18 mouse cellular contexts compared by ENCODE assay signal in the genomic region with DNA sequence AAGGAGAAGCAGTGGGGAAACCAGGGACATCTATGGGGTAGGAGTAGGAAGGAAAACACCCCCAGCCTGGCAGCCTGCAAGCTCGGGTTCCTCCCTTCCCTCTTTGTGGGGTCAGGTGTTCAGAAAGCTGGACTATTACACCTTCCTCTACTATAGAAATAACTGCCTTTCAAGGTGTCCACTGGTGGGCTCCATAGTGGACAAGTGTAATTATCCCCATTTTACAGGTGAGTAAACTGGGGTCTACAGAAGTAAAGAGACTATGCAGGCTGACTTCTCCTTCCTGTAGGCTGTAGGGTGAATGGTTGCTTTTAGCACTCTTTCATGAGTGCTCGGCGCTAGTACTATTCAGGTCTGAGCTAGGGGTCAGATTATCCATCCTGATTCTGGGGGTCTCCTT. TPM values are rescaled to one million over a fixed set of nuclear protein-coding genes. Genes with fewer than 3 reads are reported as not detected.
A peak's percentile ranks its signal among the peaks of the same experiment; 100 is the strongest.
DNase-seq lines count a peak whose midpoint lies in the region; ATAC-seq and TF ChIP-seq lines count a peak whose summit lies in the region.
"Had no signal": no experiment of that assay in that cellular context is flagged by ENCODE, and none has a peak within 500 bp of the region (broad histone marks: within the 10 kb centered on the region; RNA-seq: fewer than 3 reads in every experiment).

No protein-coding gene starts in this region.

- H3K4me2 ChIP-seq in kidney, postnatal 0 days (ENCODE audit: low read length): peak overlapping the region; percentile 75
- peak overlapping the region; percentile 20; the same call in 1 of the 2 replicates for H3K4me2 ChIP-seq in hindbrain, embryonic 16.5 days (ENCODE audit: low read length)
- H3K4me2 ChIP-seq: forebrain, embryonic 15.5 days; liver, embryonic 11.5 days had no signal

- DNase-seq in embryo, embryonic 10.5 days (ENCODE audit: low spot score): peak; percentile 44
- no peak for DNase-seq in embryo, embryonic 10 days (ENCODE audit: low spot score)
- no peak for DNase-seq in kidney, postnatal 0 days (ENCODE audit: low spot score)
- no peak for DNase-seq in kidney, adult 18-20 months
- no peak for DNase-seq in left cerebral cortex, adult 9 months (ENCODE audit: low spot score in 2 of 2)
- DNase-seq in cerebellum, adult 9-10 months: no peak
- DNase-seq in right cerebral cortex, postnatal 4 days: no peak
- DNase-seq: cerebellum, adult 2 months; lung, adult 18-20 months; lung, postnatal 14 days; right cerebral cortex, postnatal 25 days had no signal

- H3K27me3 ChIP-seq in kidney, postnatal 0 days (ENCODE audit: insufficient read depth, low read length): peaks cover 40% of the 10 kb centered on the region
- H3K27me3 ChIP-seq in hindbrain, embryonic 16.5 days (replicated peaks; ENCODE audit: control insufficient read depth, insufficient read depth, low read length): peaks cover 66% of the 10 kb centered on the region

- ATAC-seq in kidney, postnatal 0 days (replicated peaks; ENCODE audit: low FRiP score, low read depth): no peak
- ATAC-seq in hindbrain, embryonic 16.5 days: no peak
- ATAC-seq: forebrain, embryonic 15.5 days had no signal

- no peak for TF ChIP-seq CTCF in kidney, postnatal 0 days (IDR thresholded peaks at IDR 0.05; ENCODE audit: low read depth)

- no peaks in the 10 kb centered on the region for H3K9me3 ChIP-seq in kidney, postnatal 0 days (replicated peaks; ENCODE audit: low read length)
- H3K9me3 ChIP-seq in hindbrain, embryonic 16.5 days (ENCODE audit: control insufficient read depth, low read length): no peaks in the 10 kb centered on the region
- H3K9me3 ChIP-seq: forebrain, embryonic 15.5 days had no signal

- H3K4me1 ChIP-seq in kidney, postnatal 0 days (replicated peaks; ENCODE audit: insufficient read depth, low read length): peaks cover 15% of the 10 kb centered on the region
- peaks cover 11% of the 10 kb centered on the region; the same call in 1 of the 2 replicates for H3K4me1 ChIP-seq in hindbrain, embryonic 16.5 days (ENCODE audit: control insufficient read depth, insufficient read depth, low read depth, low read length)

- H3K36me3 ChIP-seq in kidney, postnatal 0 days (ENCODE audit: insufficient read depth, low read length): no peaks in the 10 kb centered on the region
- no peaks in the 10 kb centered on the region for H3K36me3 ChIP-seq in hindbrain, embryonic 16.5 days (ENCODE audit: control insufficient read depth, insufficient read depth, low read length)
- H3K36me3 ChIP-seq: forebrain, embryonic 15.5 days had no signal

- 14% methylated on average over 3 of the region's 3 CpGs for WGBS in kidney, postnatal 0 days
- 4% methylated on average over 3 of the region's 3 CpGs for WGBS in hindbrain, embryonic 16.5 days

- H3K27ac ChIP-seq in kidney, postnatal 0 days: peak overlapping the region; percentile 97
- 0 out of 2 replicates have a peak overlapping the region, but pooled peaks have one; percentile 34 for H3K27ac ChIP-seq in hindbrain, embryonic 16.5 days (ENCODE audit: low read depth, low read length)
- H3K27ac ChIP-seq: forebrain, embryonic 15.5 days; left cerebral cortex, adult 2 months; stomach, postnatal 0 days had no signal

- H3K9ac ChIP-seq in kidney, postnatal 0 days (ENCODE audit: low read depth, low read length): no peak overlapping the region
- no peak overlapping the region for H3K9ac ChIP-seq in hindbrain, embryonic 16.5 days (ENCODE audit: low read depth, low read length)
- H3K9ac ChIP-seq: forebrain, embryonic 15.5 days had no signal

- H3K4me3 ChIP-seq in kidney, postnatal 0 days (replicated peaks; ENCODE audit: low read depth, low read length): peak overlapping the region; percentile 20; the same call in 1 of the 2 replicates
- no peak overlapping the region for H3K4me3 ChIP-seq in hindbrain, embryonic 16.5 days (ENCODE audit: low read length)
- H3K4me3 ChIP-seq: forebrain, embryonic 15.5 days; left cerebral cortex, adult 2 months had no signal

RNA-seq across cellular contexts. Expression of gene Pax2, which starts 4.3 kb away (rescaled TPM):
- polyA plus RNA-seq in kidney, postnatal 0 days (2015; fragmentation: Nextera tagmentation; extraction: Ambion mirVana): 27.4 and 29.6 TPM in 2 replicates
- polyA plus RNA-seq in hindbrain, embryonic 16.5 days (2015; fragmentation: Nextera tagmentation; extraction: Ambion mirVana): 11.9 and 12.1 TPM in 2 replicates
- polyA plus RNA-seq: adrenal gland, adult 2 months; heart, postnatal 0 days; liver, embryonic 11.5 days; stomach, postnatal 0 days had no signal
